Mouse (Mus musculus) 3T3-L1 (cell line): ENCODE measurements around the gene Pip5kl1.

ENCODE experiments used
- DNase-seq: peaks from one replicate; pipeline ENCODE4 v3.0.0-alpha.2; 2015; ENCODE audit warnings: low read depth, low spot score

Pip5kl1 gene

GRCm38 (mm10) chr2:32608778-32609435 is 34.3 kb downstream of the Pip5kl1 start:
- DNase-seq, result no peak

- DNase-seq, result peak; percentile 44
These were observed 36.1 kb downstream of the Pip5kl1 start for GRCm38 (mm10) chr2:32610610-32611229.

GRCm38 (mm10) chr2:32612274-32612673 is 37.7 kb downstream of the Pip5kl1 start:
- DNase-seq, result no peak

- no peak for DNase-seq
These were observed 42.5 kb downstream of the Pip5kl1 start for GRCm38 (mm10) chr2:32617109-32617508.

GRCm38 (mm10) chr2:32617601-32618000 is 43.0 kb downstream of the Pip5kl1 start:
- DNase-seq, result peak; percentile 51

GRCm38 (mm10) chr2:32618051-32618450 is 43.5 kb downstream of the Pip5kl1 start:
- DNase-seq, result no peak

GRCm38 (mm10) chr2:32620682-32621516 is 46.3 kb downstream of the Pip5kl1 start:
- peak; percentile 78 for DNase-seq

GRCm38 (mm10) chr2:32621517-32621859 is 46.9 kb downstream of the Pip5kl1 start, which contains the start of gene Ak1:
TSS of gene Ak1 (plus strand) at chr2:32621758.
- no peak for DNase-seq

GRCm38 (mm10) chr2:32624111-32624748 is 49.6 kb downstream of the Pip5kl1 start:
- no peak for DNase-seq

- no peak for DNase-seq
These were observed 50.7 kb downstream of the Pip5kl1 start for GRCm38 (mm10) chr2:32625212-32625872.

- DNase-seq, result no peak
These were observed 51.5 kb downstream of the Pip5kl1 start for GRCm38 (mm10) chr2:32625873-32626694.

GRCm38 (mm10) chr2:32627266-32628043 is 52.9 kb downstream of the Pip5kl1 start:
- no peak for DNase-seq

- DNase-seq, result peak; percentile 79
These were observed 53.5 kb downstream of the Pip5kl1 start for GRCm38 (mm10) chr2:32628044-32628550.

- DNase-seq, result peak; percentile 92
These were observed 54.1 kb downstream of the Pip5kl1 start for GRCm38 (mm10) chr2:32628729-32629128.

GRCm38 (mm10) chr2:32629276-32629976 is 54.8 kb downstream of the Pip5kl1 start:
- peak; percentile 98 for DNase-seq

- DNase-seq, result no peak
These were observed 55.4 kb downstream of the Pip5kl1 start for GRCm38 (mm10) chr2:32630036-32630435.

GRCm38 (mm10) chr2:32631046-32631445 is 56.4 kb downstream of the Pip5kl1 start:
- no peak for DNase-seq

GRCm38 (mm10) chr2:32631737-32632394 is 57.3 kb downstream of the Pip5kl1 start:
- peak; percentile 96 for DNase-seq
